Mouse (Mus musculus): ENCODE measurements around the gene Fads6.

- TF ChIP-seq HCFC1 (IDR thresholded peaks at IDR 0.05; ENCODE audit: borderline replicate concordance, insufficient read depth, low read length) (no peak), ZC3H11A (IDR thresholded peaks at IDR 0.05; ENCODE audit: borderline replicate concordance, low read depth, low read length) (no peak), CHD2 (IDR thresholded peaks at IDR 0.05; ENCODE audit: low read depth, low read length) (no peak), MAFK (IDR thresholded peaks at IDR 0.05; ENCODE audit: insufficient read depth, low read depth, low read length) (no peak)
These were observed 9.2 kb downstream of the Fads6 start for GRCm38 (mm10) chr11:115288305-115288704.
